Mouse (Mus musculus) G1E (cell line): Measurements from ENCODE around the gene 1700066M21Rik. TPM values are rescaled to one million over a fixed set of nuclear protein-coding genes. Genes with fewer than 3 reads are reported as not detected.

Source experiments
- ATAC-seq: 2 replicates; pipeline ENCODE4 v1.8.0; 2016; ENCODE audit warnings: mild to moderate bottlenecking; ENCODE audit not compliant: insufficient number of reproducible peaks, poor library complexity, low FRiP score, severe bottlenecking; ENCODE audit errors: extremely low read depth
- DNase-seq: peaks from one replicate; pipeline ENCODE4 v3.0.0; 2012; ENCODE audit warnings: low spot score
- H3K27me3 ChIP-seq: 2 replicates; pipeline ENCODE4 v1.6.1; 2012; ENCODE audit warnings: mild to moderate bottlenecking, low read length, inconsistent platforms; ENCODE audit not compliant: insufficient read depth
- H3K36me3 ChIP-seq: replicated peaks from 2 replicates; pipeline ENCODE3; 2012; ENCODE audit warnings: mild to moderate bottlenecking, inconsistent platforms
- H3K4me1 ChIP-seq: 2 replicates; pipeline ENCODE4 v1.6.1; 2012; ENCODE audit warnings: low read depth, low read length, inconsistent platforms, mixed read lengths; ENCODE audit not compliant: insufficient read depth
- H3K4me3 ChIP-seq: 2 replicates; pipeline ENCODE4 v1.5.1; 2012; ENCODE audit warnings: low read depth, mild to moderate bottlenecking, inconsistent platforms, low read length, moderate library complexity, mixed read lengths
- H3K9me3 ChIP-seq: replicated peaks from 2 replicates; pipeline ENCODE4 v1.6.1; 2012; ENCODE audit warnings: inconsistent platforms
- CTCF ChIP-seq: IDR thresholded peaks from 2 replicates; pipeline ENCODE4 v1.5.1; 2012; ENCODE audit warnings: low read depth, low read length, inconsistent platforms, mixed read lengths
- GATA1 ChIP-seq: IDR thresholded peaks from 2 replicates; pipeline ENCODE4 v1.6.1; 2012; ENCODE audit warnings: borderline replicate concordance, low read length, inconsistent platforms, mixed read lengths
- GATA2 ChIP-seq: IDR thresholded peaks from 2 replicates; pipeline ENCODE4 v1.6.1; 2012; ENCODE audit warnings: low read depth, low read length, inconsistent platforms, borderline replicate concordance
- POLR2AphosphoS5 ChIP-seq: IDR thresholded peaks from 2 replicates; pipeline ENCODE4 v1.6.1; 2012; ENCODE audit warnings: low read depth, low read length, inconsistent platforms; ENCODE audit not compliant: insufficient replicate concordance
- TAL1 ChIP-seq: conservative IDR thresholded peaks from 2 replicates; pipeline ENCODE4 v1.6.1; 2012; ENCODE audit warnings: low read depth, low read length, inconsistent platforms, mixed read lengths
- polyA plus RNA-seq: library from polyadenylated mRNA; stranded (reverse); fragments of >175 nt; gene quantifications from 2 replicates; pipeline ENCODE4 v1.2.3, GENCODE M21; 2012
- total RNA-seq, 2 experiments: library from RNA; stranded (forward) in 1 of 2; stranded (reverse) in 1 of 2; fragments of 200-1000 nt in 1 of 2; fragments of >200 nt in 1 of 2; fragmentation: Nextera tagmentation in 1 of 2; gene quantifications; 2 replicates each; pipeline ENCODE4 v1.2.3; 2014 to 2017

The 1700066M21Rik gene
- total and polyA plus RNA-seq, 3 experiments: 14.6 to 27.2 (median 25.5) TPM

GRCm38 (mm10) chr1:57388402-57389155 lies 11.2 kb downstream of the 1700066M21Rik start:
- Histone ChIP-seq H3K27me3 (no peaks in the 10 kb centered on the region), H3K4me1 (no peaks in the 10 kb centered on the region), H3K9me3 (no peaks in the 10 kb centered on the region), H3K36me3 (peaks cover 64% of the 10 kb centered on the region), H3K4me3 (no peak overlapping the region)
- DNase-seq (no peak), ATAC-seq (no peak)
- TF ChIP-seq CTCF: no peak
- TF ChIP-seq TAL1: no peak
- TF ChIP-seq GATA2: no peak
- TF ChIP-seq POLR2AphosphoS5: no peak
- TF ChIP-seq GATA1: no peak

GRCm38 (mm10) chr1:57390993-57391790 lies 13.8 kb downstream of the 1700066M21Rik start:
- ATAC-seq: no peak
- Histone ChIP-seq H3K27me3 (no peaks in the 10 kb centered on the region), H3K36me3 (peaks cover 71% of the 10 kb centered on the region), H3K4me1 (no peaks in the 10 kb centered on the region), H3K4me3 (no peak overlapping the region), H3K9me3 (no peaks in the 10 kb centered on the region)
- TF ChIP-seq TAL1: no peak
- TF ChIP-seq CTCF: no peak
- TF ChIP-seq GATA1: no peak
- TF ChIP-seq POLR2AphosphoS5: no peak
- TF ChIP-seq GATA2: no peak
- no peak for DNase-seq

GRCm38 (mm10) chr1:57392417-57392816 lies 15.0 kb downstream of the 1700066M21Rik start:
- Histone ChIP-seq H3K36me3 (peaks cover 78% of the 10 kb centered on the region), H3K9me3 (no peaks in the 10 kb centered on the region), H3K4me3 (no peak overlapping the region), H3K27me3 (no peaks in the 10 kb centered on the region), H3K4me1 (no peaks in the 10 kb centered on the region)
- DNase-seq (no peak), ATAC-seq (no peak)
- TF ChIP-seq CTCF: no peak
- TF ChIP-seq GATA2: no peak
- no peak for TF ChIP-seq POLR2AphosphoS5
- no peak for TF ChIP-seq GATA1
- no peak for TF ChIP-seq TAL1

GRCm38 (mm10) chr1:57394051-57394450 lies 16.6 kb downstream of the 1700066M21Rik start:
- ATAC-seq (peak; percentile 31; the same call in 1 of the 2 replicates), DNase-seq (peak; percentile 21)
- TF ChIP-seq GATA1: no peak
- TF ChIP-seq TAL1: no peak
- no peak for TF ChIP-seq POLR2AphosphoS5
- TF ChIP-seq CTCF: peak; percentile 58
- no peaks in the 10 kb centered on the region for H3K9me3 ChIP-seq
- peaks cover 79% of the 10 kb centered on the region for H3K36me3 ChIP-seq
- no peak overlapping the region for H3K4me3 ChIP-seq
- H3K27me3 ChIP-seq: no peaks in the 10 kb centered on the region
- H3K4me1 ChIP-seq: no peaks in the 10 kb centered on the region

- ATAC-seq (no peak), DNase-seq (no peak)
- H3K9me3 ChIP-seq: no peaks in the 10 kb centered on the region
- no peak overlapping the region for H3K4me3 ChIP-seq
- no peaks in the 10 kb centered on the region for H3K27me3 ChIP-seq
- peaks cover 6% of the 10 kb centered on the region for H3K4me1 ChIP-seq
- no peak for TF ChIP-seq GATA2
- no peak for TF ChIP-seq TAL1
- TF ChIP-seq POLR2AphosphoS5: no peak
- no peak for TF ChIP-seq CTCF
- TF ChIP-seq GATA1: no peak
- peaks cover 66% of the 10 kb centered on the region for H3K36me3 ChIP-seq
Observed at GRCm38 (mm10) chr1:57400321-57400720, 22.9 kb downstream of the 1700066M21Rik start.

GRCm38 (mm10) chr1:57400877-57401276 lies 23.5 kb downstream of the 1700066M21Rik start:
- H3K4me3 ChIP-seq: no peak overlapping the region
- DNase-seq: no peak
- no peaks in the 10 kb centered on the region for H3K27me3 ChIP-seq
- TF ChIP-seq POLR2AphosphoS5 (no peak), GATA1 (no peak), GATA2 (no peak), CTCF (no peak), TAL1 (no peak)
- no peak for ATAC-seq
- H3K9me3 ChIP-seq: no peaks in the 10 kb centered on the region
- peaks cover 63% of the 10 kb centered on the region for H3K36me3 ChIP-seq
- peaks cover 7% of the 10 kb centered on the region for H3K4me1 ChIP-seq
